Mouse (Mus musculus) megakaryocyte, embryonic 14.5 days (primary cell): ENCODE results near the gene Tfap2c. TPM values are rescaled to one million over a fixed set of nuclear protein-coding genes. Genes with fewer than 3 reads are reported as not detected.

Source experiments
- H3K27me3 ChIP-seq: replicated peaks from 2 replicates; pipeline ENCODE3; 2012; ENCODE audit warnings: inconsistent platforms
- H3K36me3 ChIP-seq: replicated peaks from 2 replicates; pipeline ENCODE3; 2012; ENCODE audit warnings: low read length, inconsistent platforms, mixed read lengths
- H3K4me1 ChIP-seq: 2 replicates; pipeline ENCODE4 v1.6.1; 2012; ENCODE audit warnings: inconsistent platforms
- H3K4me3 ChIP-seq: replicated peaks from 2 replicates; pipeline ENCODE3; 2012; ENCODE audit warnings: moderate library complexity, mild to moderate bottlenecking, inconsistent platforms
- H3K9me3 ChIP-seq: 2 replicates; pipeline ENCODE4 v1.6.1; 2012; ENCODE audit warnings: inconsistent platforms
- FLI1 ChIP-seq: IDR thresholded peaks from 2 replicates; pipeline ENCODE4 v1.6.1; 2012; ENCODE audit warnings: low read length, inconsistent platforms, mixed read lengths
- GATA1 ChIP-seq: IDR thresholded peaks from 3 replicates; pipeline ENCODE4 v1.6.1; 2012; ENCODE audit warnings: mixed read lengths, low read length, inconsistent platforms, borderline replicate concordance
- polyA plus RNA-seq: library from polyadenylated mRNA; stranded (reverse); fragments of >175 nt; gene quantifications from 2 replicates; pipeline ENCODE4 v1.2.3, GENCODE M21; 2012; ENCODE audit warnings: low replicate concordance; ENCODE audit not compliant: insufficient read depth

Tfap2c gene
- polyA plus RNA-seq, 1 experiment = not detected

GRCm38 (mm10) chr2:172550364-172551080, 1.1 kb downstream of the Tfap2c start:
- Histone ChIP-seq H3K4me3 (peak overlapping the region; percentile 38), H3K27me3 (peaks cover 93% of the 10 kb centered on the region), H3K4me1 (peaks cover 43% of the 10 kb centered on the region), H3K36me3 (no peaks in the 10 kb centered on the region), H3K9me3 (no peaks in the 10 kb centered on the region; the same call in 1 of the 2 replicates)
- no peak for TF ChIP-seq FLI1
- TF ChIP-seq GATA1 = no peak

- TF ChIP-seq GATA1 (no peak), FLI1 (no peak)
- no peak overlapping the region for H3K4me3 ChIP-seq
- H3K9me3 ChIP-seq = no peaks in the 10 kb centered on the region; the same call in 1 of the 2 replicates
- no peaks in the 10 kb centered on the region for H3K36me3 ChIP-seq
- H3K4me1 ChIP-seq = peaks cover 43% of the 10 kb centered on the region
- peaks cover 93% of the 10 kb centered on the region for H3K27me3 ChIP-seq
Measured at GRCm38 (mm10) chr2:172551081-172551720, 1.8 kb downstream of the Tfap2c start.

DNA sequence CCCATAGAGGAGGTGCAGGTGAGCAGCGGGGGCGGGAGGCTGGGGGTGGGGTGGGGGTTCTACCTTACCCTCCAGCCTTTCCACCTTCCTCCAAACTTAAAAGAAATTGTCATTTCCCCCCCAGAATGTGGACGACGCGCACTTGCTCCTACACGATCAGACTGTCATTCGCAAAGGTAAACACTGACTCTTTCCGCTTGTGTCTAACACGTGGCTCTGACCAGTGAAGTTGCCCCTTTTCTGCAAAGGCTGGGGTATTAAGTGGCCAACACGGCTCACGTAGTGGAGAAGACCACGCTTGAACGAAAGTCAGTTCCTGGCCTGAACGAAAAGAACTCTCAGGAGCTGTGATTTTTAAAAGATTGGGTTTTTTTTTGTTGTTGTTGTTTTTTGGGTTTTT, 2.5 kb downstream of the Tfap2c start:
- Histone ChIP-seq H3K9me3 (no peaks in the 10 kb centered on the region; the same call in 1 of the 2 replicates), H3K4me3 (no peak overlapping the region), H3K36me3 (no peaks in the 10 kb centered on the region), H3K4me1 (peaks cover 43% of the 10 kb centered on the region), H3K27me3 (peaks cover 89% of the 10 kb centered on the region)
- TF ChIP-seq FLI1 = no peak
- no peak for TF ChIP-seq GATA1

DNA sequence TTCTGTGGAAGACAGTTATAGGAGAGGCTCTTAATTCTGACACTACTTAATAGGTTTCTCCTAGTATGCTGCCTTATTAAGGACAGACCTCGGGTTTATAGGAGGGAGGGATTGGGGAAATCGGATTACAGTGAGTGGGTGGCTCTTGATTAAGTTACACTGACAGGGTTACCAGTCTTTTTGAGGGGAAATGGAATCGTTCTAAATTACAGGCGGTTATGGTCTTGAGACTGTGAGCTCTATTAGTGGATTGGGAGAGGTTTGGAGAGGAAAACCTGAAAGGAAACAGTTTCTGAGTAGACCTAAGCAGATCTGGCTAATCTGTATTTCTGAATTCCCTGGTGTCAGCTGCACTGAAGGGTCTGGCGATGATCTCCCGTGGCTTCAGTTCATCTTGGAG, 3.3 kb downstream of the Tfap2c start:
- no peak overlapping the region for H3K4me3 ChIP-seq
- TF ChIP-seq FLI1 (no peak), GATA1 (no peak)
- no peaks in the 10 kb centered on the region; the same call in 1 of the 2 replicates for H3K9me3 ChIP-seq

DNA sequence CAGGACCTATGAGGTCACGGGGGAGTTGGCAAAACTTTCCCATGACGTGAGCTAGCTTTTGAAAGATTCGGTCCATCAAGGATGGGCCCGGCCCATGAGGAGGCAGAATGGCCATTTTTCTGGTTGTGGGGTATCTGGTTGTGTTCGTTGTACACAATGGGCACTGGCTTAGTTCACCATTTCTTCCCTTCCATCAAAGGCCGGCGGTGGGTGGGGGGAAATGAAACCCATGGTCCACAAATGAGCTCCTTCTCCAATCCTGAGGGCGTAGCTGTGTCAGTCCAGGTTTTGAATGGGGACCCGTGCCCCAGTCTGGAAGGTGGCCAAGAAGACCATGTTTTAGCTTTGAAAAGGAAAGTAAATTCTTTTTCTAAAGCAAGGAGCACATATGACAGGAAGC, 4.8 kb downstream of the Tfap2c start:
- Histone ChIP-seq H3K36me3 (no peaks in the 10 kb centered on the region), H3K9me3 (no peaks in the 10 kb centered on the region; the same call in 1 of the 2 replicates), H3K4me3 (no peak overlapping the region), H3K27me3 (peaks cover 74% of the 10 kb centered on the region), H3K4me1 (peaks cover 22% of the 10 kb centered on the region)
- no peak for TF ChIP-seq GATA1
- no peak for TF ChIP-seq FLI1

More for the DNA sequence above, 3.3 kb downstream of the Tfap2c start:
- H3K27me3 ChIP-seq = peaks cover 83% of the 10 kb centered on the region
- H3K36me3 ChIP-seq = no peaks in the 10 kb centered on the region
- peaks cover 37% of the 10 kb centered on the region for H3K4me1 ChIP-seq

DNA sequence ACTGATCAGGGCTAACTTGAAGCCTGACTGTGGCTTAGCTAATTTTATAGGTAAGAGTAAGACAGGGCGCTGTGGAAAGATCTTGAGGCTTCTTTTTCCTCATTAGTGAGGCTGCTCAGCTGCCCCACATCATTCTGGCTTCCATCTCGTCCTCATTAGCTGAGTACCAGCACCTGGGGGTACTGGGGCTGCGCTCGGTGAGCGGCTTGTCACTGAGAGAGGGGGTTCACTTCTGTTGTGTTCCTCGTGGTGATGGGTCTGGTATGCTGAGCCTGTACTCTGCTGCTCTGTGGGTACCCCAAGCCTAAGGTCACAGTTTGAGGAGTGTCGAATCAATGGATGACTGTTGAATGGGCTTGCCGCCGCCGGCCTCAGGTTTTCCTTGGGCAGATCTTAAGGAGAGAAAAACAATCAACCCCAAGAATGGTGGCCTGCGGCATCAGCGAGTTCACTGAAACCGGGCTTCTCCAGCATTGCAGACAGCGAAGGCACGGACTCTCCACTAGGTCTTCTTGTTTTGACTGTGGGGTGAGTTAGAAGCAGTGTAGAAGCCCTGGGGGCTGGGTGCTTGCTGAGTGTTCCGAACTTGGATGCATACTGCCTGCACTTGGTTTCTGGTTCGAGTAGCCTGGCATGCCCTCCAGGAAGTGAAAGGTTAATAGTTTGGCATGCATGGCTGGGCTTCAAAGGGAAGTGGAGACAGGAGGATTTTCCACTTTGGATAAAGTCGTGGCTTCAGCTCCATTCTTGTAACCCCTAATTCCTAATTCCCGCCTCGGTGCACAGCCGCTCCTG, 9.5 kb downstream of the Tfap2c start:
- no peaks in the 10 kb centered on the region for H3K9me3 ChIP-seq
- peaks cover 53% of the 10 kb centered on the region for H3K27me3 ChIP-seq
- no peak for TF ChIP-seq FLI1
- TF ChIP-seq GATA1 = no peak
- H3K36me3 ChIP-seq = no peaks in the 10 kb centered on the region
- no peak overlapping the region for H3K4me3 ChIP-seq
- H3K4me1 ChIP-seq = no peaks in the 10 kb centered on the region

- Histone ChIP-seq H3K27me3 (peaks cover 40% of the 10 kb centered on the region), H3K9me3 (no peaks in the 10 kb centered on the region), H3K4me3 (no peak overlapping the region), H3K4me1 (no peaks in the 10 kb centered on the region), H3K36me3 (no peaks in the 10 kb centered on the region)
- TF ChIP-seq FLI1 = no peak
- TF ChIP-seq GATA1 = no peak
Measured at GRCm38 (mm10) chr2:172561016-172561415, 11.6 kb downstream of the Tfap2c start.

DNA sequence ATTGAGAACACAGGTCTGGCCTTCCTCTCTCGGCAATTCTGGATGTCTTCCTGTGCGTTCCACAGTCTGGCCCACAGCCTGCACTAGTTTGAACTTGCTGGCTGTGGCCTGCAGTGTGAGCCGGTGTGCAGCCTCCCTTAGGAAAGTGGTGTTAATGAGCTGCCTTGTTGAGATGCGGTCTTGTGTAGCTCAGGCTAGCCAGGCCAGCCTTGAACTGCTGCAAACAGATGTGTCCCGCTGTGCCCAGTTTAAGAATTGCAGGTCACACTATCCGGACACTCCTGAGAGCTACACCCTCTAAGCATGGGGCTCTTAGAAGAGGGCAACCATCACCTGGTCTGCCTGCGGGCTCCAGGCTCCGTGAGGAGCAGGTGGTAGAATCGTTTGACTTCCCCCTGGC, 18.4 kb downstream of the Tfap2c start:
- H3K9me3 ChIP-seq = no peaks in the 10 kb centered on the region
- H3K36me3 ChIP-seq = no peaks in the 10 kb centered on the region
- no peaks in the 10 kb centered on the region for H3K4me1 ChIP-seq
- no peak overlapping the region for H3K4me3 ChIP-seq
- TF ChIP-seq FLI1 = no peak
- no peak for TF ChIP-seq GATA1
- peaks cover 11% of the 10 kb centered on the region for H3K27me3 ChIP-seq

DNA sequence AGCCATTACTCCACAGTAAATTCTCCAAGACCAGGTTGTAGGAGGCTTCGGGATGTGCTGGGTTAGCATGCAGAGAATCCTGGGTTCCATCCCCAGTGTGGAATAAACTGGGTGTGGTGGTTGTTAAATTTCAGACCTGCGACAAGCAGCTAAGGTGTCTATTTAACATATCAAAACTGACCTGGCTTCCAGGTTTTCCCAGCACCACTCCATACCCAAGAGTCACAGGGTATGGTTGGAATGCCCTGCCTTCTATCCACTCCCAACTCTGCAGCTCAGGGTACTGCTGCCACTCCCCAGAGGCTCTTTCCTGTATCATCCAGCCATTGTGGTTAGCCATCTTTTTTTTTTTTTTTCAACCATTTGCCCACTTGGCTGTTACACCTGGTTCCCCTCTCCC, 19.1 kb downstream of the Tfap2c start:
- TF ChIP-seq FLI1 (no peak), GATA1 (no peak)
- no peaks in the 10 kb centered on the region for H3K36me3 ChIP-seq
- H3K9me3 ChIP-seq = no peaks in the 10 kb centered on the region
- no peaks in the 10 kb centered on the region for H3K4me1 ChIP-seq
- H3K27me3 ChIP-seq = peaks cover 12% of the 10 kb centered on the region
- no peak overlapping the region for H3K4me3 ChIP-seq

- Histone ChIP-seq H3K4me3 (no peak overlapping the region), H3K9me3 (no peaks in the 10 kb centered on the region), H3K27me3 (peaks cover 11% of the 10 kb centered on the region), H3K4me1 (no peaks in the 10 kb centered on the region), H3K36me3 (no peaks in the 10 kb centered on the region)
- no peak for TF ChIP-seq GATA1
- no peak for TF ChIP-seq FLI1
Measured at GRCm38 (mm10) chr2:172577196-172577766, 27.9 kb downstream of the Tfap2c start.
